Mouse (Mus musculus): ENCODE measurements around the gene Dop1b. TPM values are rescaled to one million over a fixed set of nuclear protein-coding genes. Genes with fewer than 3 reads are reported as not detected.
"Not testable (repeated sequence)": the region's sequence is repeated elsewhere in the genome, so short reads cannot be mapped to it uniquely, and the experiment has no call there.

Dop1b gene
- polyA plus RNA-seq, 1 experiment from 2014 or later: 21.7 TPM

DNA sequence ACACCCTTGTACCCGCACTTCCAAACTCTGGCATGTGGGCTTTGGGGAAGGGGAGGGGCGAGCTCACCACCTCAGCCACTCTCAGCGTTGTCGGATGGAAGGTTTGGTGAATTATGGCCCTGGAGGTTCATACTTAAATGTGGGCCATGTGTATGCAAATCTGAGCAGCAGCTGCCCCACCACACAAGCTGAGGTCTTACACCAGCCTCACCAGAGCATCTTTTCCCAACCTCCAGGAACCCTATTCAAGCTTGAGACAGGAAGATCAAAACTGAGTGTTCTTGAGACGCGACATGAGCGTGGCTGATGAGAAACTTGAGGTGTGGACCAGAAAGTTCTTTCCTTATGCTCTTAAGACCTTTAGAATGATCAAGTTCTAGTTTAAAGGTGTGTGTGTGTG is 27.3 kb upstream of the Dop1b start:
- Histone ChIP-seq H3K4me3 (no peak overlapping the region), H3K27ac (replicated peaks) (no peak overlapping the region), H3K4me1 (peaks cover 13% of the 10 kb centered on the region), H3K27me3 (peaks cover 56% of the 10 kb centered on the region), H3K4me2 (replicated peaks) (no peak overlapping the region), H3K36me3 (no peaks in the 10 kb centered on the region), H3K9ac (replicated peaks) (no peak overlapping the region), H3K9me3 (no peaks in the 10 kb centered on the region)
- ATAC-seq (ENCODE audit: low FRiP score, low read depth): no peak
- 33% methylated on average over 7 of the region's 7 CpGs for WGBS

DNA sequence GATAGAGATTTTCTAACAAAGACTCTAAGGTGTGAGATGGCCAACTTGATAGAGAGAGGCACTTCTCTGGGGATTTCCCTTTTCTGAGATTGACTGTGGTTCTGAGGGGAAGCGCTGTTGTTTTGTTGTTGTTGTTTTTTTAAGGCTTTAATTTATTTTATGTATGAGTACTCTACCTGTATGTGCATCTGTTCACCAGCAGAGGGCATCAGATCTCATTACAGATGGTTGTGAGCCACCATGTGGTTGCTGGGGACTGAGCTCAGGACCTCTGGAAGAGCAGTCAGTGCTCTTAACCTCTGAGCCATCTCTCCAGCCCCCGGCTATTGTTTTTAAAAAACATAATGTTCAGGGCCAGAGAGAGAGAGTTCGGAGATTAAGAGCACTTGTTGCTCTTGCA is 25.9 kb upstream of the Dop1b start:
- not testable (repeated sequence) for H3K9ac ChIP-seq (replicated peaks)

DNA sequence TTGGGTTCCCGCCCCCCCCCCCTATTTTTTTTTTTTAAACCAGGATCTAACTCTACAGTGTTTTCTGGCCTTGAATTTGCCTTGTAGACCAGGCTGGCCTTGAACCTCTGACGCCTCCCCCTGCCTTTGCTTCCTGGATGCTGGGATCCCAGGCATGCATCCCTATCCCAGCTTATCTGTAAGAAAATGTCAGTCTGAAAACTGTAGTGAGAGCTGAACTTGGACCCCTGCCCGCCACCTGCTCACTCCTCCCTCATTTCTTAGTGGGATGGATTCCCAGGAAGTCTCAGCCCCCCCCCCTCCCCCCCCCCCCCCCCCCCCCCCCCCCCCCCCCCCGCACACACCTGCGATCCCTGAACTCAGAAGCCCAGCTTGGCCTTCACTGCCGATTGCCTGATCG is 25.3 kb upstream of the Dop1b start:
- Histone ChIP-seq H3K4me3 (no peak overlapping the region), H3K36me3 (no peaks in the 10 kb centered on the region), H3K4me2 (replicated peaks) (no peak overlapping the region), H3K4me1 (peaks cover 13% of the 10 kb centered on the region), H3K27me3 (peaks cover 48% of the 10 kb centered on the region), H3K9ac (replicated peaks) (no peak overlapping the region), H3K9me3 (no peaks in the 10 kb centered on the region), H3K27ac (replicated peaks) (no peak overlapping the region)
- no peak for ATAC-seq (ENCODE audit: low FRiP score, low read depth)
- WGBS: 90% methylated on average over 5 of the region's 7 CpGs

More for the DNA sequence above, 25.9 kb upstream of the Dop1b start:
- H3K4me3 ChIP-seq; H3K27ac ChIP-seq (replicated peaks); H3K9me3 ChIP-seq; H3K36me3 ChIP-seq; H3K4me2 ChIP-seq (replicated peaks); ATAC-seq (ENCODE audit: low FRiP score, low read depth): not testable (repeated sequence)
- H3K4me1 ChIP-seq: peaks cover 13% of the 10 kb centered on the region
- 95% methylated on average over 3 of the region's 3 CpGs for WGBS
- H3K27me3 ChIP-seq: peaks cover 51% of the 10 kb centered on the region

DNA sequence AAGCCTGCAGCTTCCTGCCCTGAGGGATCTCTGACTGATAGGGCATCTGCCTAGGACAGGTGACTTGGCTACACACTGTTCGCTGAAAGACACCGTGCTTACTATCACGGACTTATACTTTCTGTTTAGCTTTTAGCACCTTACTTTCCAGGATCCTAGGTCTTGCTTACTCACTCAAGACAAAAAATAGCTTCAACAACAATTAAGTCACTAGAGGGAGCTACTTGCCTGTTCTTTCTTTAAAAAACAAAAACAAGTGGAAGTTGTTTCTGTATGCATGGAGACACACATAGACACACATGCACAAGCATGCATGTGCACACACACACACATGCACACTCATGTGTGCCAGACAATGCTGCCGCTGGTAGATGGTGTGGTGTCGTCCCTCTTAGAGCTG is 24.8 kb upstream of the Dop1b start:
- Histone ChIP-seq H3K4me1 (peaks cover 13% of the 10 kb centered on the region), H3K4me2 (replicated peaks) (no peak overlapping the region), H3K9ac (replicated peaks) (no peak overlapping the region), H3K9me3 (no peaks in the 10 kb centered on the region), H3K27ac (replicated peaks) (no peak overlapping the region), H3K27me3 (peaks cover 43% of the 10 kb centered on the region), H3K36me3 (no peaks in the 10 kb centered on the region), H3K4me3 (no peak overlapping the region)
- no peak for ATAC-seq (ENCODE audit: low FRiP score, low read depth)
- 47% methylated on average over 5 of the region's 5 CpGs for WGBS

DNA sequence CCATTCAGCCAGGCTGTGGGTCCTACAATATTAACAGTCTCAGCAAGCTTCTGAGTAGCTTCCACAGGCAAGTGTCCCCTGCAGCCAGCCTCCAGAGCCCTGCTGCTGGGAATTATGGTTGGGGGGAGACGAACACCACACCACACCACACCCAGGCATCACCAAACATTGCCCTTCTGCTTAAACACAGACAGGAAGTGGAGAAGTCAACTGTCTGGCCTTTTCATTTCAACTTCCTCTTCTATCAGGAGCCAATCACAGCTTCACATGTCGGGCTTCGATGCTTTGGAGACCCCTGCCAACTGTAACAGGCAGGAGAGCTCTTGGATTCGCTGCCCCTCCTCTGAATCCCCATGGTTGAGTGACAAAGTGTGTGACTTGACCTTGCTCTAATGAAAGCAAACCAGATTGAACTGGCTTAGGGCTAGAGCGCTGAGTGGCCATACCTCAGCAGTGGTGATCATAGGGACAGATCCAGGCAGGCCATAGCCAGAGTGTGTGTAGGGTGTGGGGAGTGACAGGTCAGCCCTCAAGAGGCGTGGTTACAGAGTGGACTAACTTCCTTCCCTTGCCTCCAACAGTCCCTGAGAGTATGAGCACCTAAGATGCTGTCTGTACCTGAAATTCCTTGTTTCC is 20.4 kb upstream of the Dop1b start:
- H3K9ac ChIP-seq (replicated peaks): no peak overlapping the region
- no peak overlapping the region for H3K4me2 ChIP-seq (replicated peaks)
- no peaks in the 10 kb centered on the region for H3K4me1 ChIP-seq
- H3K9me3 ChIP-seq: no peaks in the 10 kb centered on the region
- no peaks in the 10 kb centered on the region for H3K36me3 ChIP-seq
- no peak for ATAC-seq (ENCODE audit: low FRiP score, low read depth)
- H3K27me3 ChIP-seq: 0 out of 2 replicates have a peak, but pooled peaks cover 4% of the 10 kb centered on the region
- no peak overlapping the region for H3K4me3 ChIP-seq
- no peak overlapping the region for H3K27ac ChIP-seq (replicated peaks)
- WGBS: 88% methylated on average over 6 of the region's 6 CpGs

DNA sequence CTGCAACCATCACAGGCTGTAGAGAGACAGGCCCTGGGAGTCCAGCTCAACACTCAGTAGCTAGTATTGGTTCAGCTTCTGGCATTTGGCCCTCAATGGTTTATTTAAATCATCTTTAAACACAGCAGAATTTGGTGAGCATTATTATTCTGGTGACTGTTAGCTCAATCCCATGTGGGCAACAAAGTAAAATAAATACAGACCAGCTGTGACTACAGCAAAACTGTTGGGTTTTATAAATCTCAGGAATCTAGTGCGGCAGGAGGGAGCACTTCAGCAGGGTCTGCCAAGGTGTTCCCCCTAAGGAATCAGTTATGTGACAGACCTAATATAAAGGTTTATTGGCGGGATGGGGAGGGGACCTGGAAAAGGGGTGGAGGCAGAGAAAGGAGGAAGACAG is 19.0 kb upstream of the Dop1b start:
- Histone ChIP-seq H3K4me2 (replicated peaks) (no peak overlapping the region), H3K9me3 (no peaks in the 10 kb centered on the region), H3K27ac (replicated peaks) (no peak overlapping the region), H3K4me3 (no peak overlapping the region), H3K9ac (replicated peaks) (no peak overlapping the region), H3K4me1 (no peaks in the 10 kb centered on the region), H3K36me3 (no peaks in the 10 kb centered on the region), H3K27me3 (0 out of 2 replicates have a peak, but pooled peaks cover 4% of the 10 kb centered on the region)
- ATAC-seq (ENCODE audit: low FRiP score, low read depth): no peak
- WGBS: 66% methylated on average over 2 of the region's 2 CpGs

DNA sequence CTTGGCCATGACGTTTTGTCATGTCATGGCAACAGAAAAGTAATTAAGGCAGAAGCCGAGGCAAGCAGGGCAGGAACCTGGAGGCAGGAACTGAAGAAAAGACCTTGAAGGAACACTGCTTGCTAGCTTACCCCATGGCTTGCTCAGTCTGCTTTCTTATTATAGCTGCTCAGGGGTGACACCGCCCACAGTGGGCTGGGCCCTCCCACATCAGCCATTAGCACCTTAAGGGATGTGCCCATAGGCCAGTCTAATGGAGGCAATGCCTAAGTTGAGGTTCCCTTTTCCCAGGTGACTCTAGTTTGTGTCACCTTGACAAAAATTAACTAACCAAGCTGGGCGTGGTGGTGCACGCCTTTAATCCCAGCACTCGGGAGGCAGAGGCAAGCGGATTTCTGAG is 4.6 kb upstream of the Dop1b start:
- Histone ChIP-seq H3K27me3 (peaks cover 9% of the 10 kb centered on the region), H3K36me3 (no peaks in the 10 kb centered on the region), H3K27ac (replicated peaks) (no peak overlapping the region), H3K9me3 (no peaks in the 10 kb centered on the region), H3K9ac (replicated peaks) (no peak overlapping the region), H3K4me1 (no peaks in the 10 kb centered on the region), H3K4me3 (no peak overlapping the region), H3K4me2 (replicated peaks) (no peak overlapping the region)
- WGBS: 90% methylated on average over 7 of the region's 7 CpGs
- no peak for ATAC-seq (ENCODE audit: low FRiP score, low read depth)

DNA sequence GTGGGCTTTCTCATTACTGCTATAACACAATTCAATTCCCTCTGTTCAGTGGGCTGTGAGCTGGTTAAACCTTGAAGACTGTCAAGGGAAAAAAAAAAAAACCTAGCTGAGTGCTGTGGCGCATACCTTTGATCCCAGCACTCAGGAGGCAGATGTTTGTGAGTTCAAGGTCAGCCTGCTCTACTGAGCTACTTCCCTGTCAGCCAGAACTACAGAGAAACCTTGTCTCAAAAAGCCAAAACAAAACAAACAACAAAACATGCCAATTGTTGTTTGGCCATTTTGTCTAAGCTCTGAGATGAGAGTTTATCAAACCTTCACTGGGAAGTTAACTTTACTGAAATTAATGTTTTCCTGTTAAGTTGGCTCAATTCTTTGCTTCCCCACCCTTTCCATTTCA is 2.5 kb upstream of the Dop1b start:
- no peak for ATAC-seq (ENCODE audit: low FRiP score, low read depth)
- peaks cover 23% of the 10 kb centered on the region for H3K27me3 ChIP-seq
- no peak overlapping the region for H3K4me3 ChIP-seq
- no peak overlapping the region for H3K27ac ChIP-seq (replicated peaks)
- 67% methylated on average over 1 of the region's 1 CpGs for WGBS
- no peaks in the 10 kb centered on the region for H3K9me3 ChIP-seq
- H3K36me3 ChIP-seq: no peaks in the 10 kb centered on the region
- H3K9ac ChIP-seq (replicated peaks): no peak overlapping the region
- no peak overlapping the region for H3K4me2 ChIP-seq (replicated peaks)
- peaks cover 11% of the 10 kb centered on the region for H3K4me1 ChIP-seq

DNA sequence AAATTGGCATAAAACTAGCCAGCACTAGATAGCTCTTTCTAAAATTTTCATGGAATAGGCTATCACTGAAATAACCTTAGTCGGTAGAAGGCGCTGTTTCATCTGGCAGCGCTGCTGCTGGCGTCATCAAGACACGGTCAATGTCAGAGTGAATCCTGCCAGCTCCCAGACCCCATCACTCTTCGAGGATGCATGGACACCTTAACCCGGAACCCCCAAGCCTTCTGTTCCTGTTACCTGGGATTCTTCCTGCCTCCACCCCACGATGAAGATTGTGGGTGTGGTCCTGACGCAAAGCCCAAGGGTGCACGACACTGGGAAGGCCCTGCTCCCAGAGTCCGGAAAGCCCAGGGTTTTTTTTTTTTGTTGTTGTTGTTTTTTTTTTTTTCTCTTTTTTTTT is 780 bp upstream of the Dop1b start:
- 0% methylated on average over 11 of the region's 11 CpGs for WGBS
- Histone ChIP-seq H3K4me2 (replicated peaks) (peak overlapping the region; percentile 92), H3K4me3 (peak overlapping the region; percentile 77), H3K27ac (replicated peaks) (0 out of 2 replicates have a peak overlapping the region, but pooled peaks have one; percentile 54), H3K9ac (replicated peaks) (no peak overlapping the region), H3K27me3 (peaks cover 23% of the 10 kb centered on the region), H3K36me3 (no peaks in the 10 kb centered on the region), H3K4me1 (peaks cover 17% of the 10 kb centered on the region), H3K9me3 (no peaks in the 10 kb centered on the region)
- ATAC-seq (ENCODE audit: low FRiP score, low read depth): peak; percentile 50

DNA sequence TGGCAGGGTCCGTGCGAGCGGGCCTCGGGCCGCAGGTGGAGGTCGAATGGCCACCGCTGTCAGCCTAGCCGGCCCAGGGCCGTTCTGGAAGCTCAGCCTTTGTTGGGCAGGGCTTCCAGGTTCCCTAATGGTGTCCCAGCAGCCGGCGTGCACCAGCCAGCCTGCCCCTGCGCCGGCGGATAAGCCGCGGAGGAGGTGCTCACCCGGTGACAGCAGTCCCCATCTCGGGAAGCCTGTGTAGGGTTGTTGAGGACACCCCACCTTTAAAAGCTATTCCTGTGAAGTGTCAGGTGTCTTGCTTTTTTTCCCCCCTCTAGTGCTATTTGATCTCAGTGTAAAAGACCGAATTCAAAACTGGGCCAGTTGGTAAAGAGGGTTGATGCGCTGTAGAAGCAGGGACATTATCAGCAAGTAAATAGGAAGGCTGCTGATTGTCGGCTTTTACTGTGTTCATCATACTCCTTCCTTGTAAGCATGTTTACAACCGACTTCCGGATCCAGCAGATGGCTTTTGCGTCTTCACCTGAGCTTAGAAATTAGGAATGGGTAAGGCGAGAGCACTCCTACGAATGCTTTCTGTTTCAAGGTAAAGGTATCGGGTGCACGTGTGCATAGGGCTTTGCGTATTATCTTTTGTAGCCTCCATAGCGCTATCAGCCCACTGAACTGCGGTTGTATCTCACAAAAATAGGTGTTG is 633 bp downstream of the Dop1b start:
- peak overlapping the region; percentile 77 for H3K4me3 ChIP-seq
- peak overlapping the region; percentile 69 for H3K27ac ChIP-seq (replicated peaks)
- peaks cover 23% of the 10 kb centered on the region for H3K4me1 ChIP-seq
- 13% methylated on average over 28 of the region's 31 CpGs for WGBS
- peak overlapping the region; percentile 86 for H3K9ac ChIP-seq (replicated peaks)
- peak overlapping the region; percentile 92 for H3K4me2 ChIP-seq (replicated peaks)
- H3K36me3 ChIP-seq: no peaks in the 10 kb centered on the region
- H3K27me3 ChIP-seq: peaks cover 15% of the 10 kb centered on the region
- ATAC-seq (ENCODE audit: low FRiP score, low read depth): no peak; the same call in 1 of the 2 replicates
- H3K9me3 ChIP-seq: no peaks in the 10 kb centered on the region

DNA sequence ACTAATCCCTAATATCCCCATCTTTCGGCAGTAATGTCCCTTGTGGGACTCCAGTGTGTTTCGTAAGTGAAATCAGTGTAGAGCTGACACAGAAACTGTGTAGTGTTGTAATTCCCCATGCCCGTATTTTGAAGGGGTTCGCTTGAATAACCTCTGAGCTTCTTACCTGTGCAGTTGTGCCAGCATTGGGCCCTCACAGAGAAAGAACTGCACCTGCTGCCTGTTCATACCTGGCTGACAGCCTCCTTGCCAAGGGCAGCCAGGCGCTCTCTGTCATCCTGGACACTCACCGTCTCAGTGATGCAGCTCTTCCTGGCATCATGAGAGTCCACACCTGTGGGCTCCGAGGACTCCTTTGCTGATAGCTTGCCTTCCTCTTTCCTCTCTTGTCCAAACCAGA is 1.3 kb downstream of the Dop1b start:
- peaks cover 24% of the 10 kb centered on the region for H3K4me1 ChIP-seq
- WGBS: 77% methylated on average over 7 of the region's 7 CpGs
- peaks cover 15% of the 10 kb centered on the region for H3K27me3 ChIP-seq
- H3K4me2 ChIP-seq (replicated peaks): peak overlapping the region; percentile 92
- no peaks in the 10 kb centered on the region for H3K9me3 ChIP-seq
- peak overlapping the region; percentile 77 for H3K4me3 ChIP-seq
- no peaks in the 10 kb centered on the region for H3K36me3 ChIP-seq
- H3K9ac ChIP-seq (replicated peaks): peak overlapping the region; percentile 86
- H3K27ac ChIP-seq (replicated peaks): no peak overlapping the region
- no peak for ATAC-seq (ENCODE audit: low FRiP score, low read depth)

DNA sequence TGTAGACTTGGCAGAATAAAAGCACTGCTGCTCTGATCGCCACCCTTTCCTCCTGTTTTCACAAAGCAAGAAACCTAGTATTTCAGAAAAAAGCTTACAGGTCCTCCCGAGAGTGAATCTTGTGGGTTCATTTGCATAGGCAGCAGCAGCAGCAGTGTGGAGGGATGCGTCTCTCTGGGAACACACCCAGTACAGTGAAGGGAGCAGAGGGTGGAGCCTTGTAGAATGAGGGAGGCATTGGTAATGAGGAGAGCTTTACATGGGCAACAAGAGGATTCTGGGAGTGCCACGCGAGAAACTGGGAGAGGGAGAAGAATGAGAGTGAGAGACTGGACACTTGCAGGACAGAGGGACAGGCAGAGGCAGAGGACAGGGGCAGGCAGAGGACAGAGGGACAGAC is 2.7 kb downstream of the Dop1b start:
- WGBS: 24% methylated on average over 5 of the region's 5 CpGs
- H3K4me1 ChIP-seq: peaks cover 24% of the 10 kb centered on the region
- no peak for ATAC-seq (ENCODE audit: low FRiP score, low read depth)
- peaks cover 15% of the 10 kb centered on the region for H3K27me3 ChIP-seq
- no peak overlapping the region for H3K4me2 ChIP-seq (replicated peaks)
- no peak overlapping the region for H3K4me3 ChIP-seq
- H3K9ac ChIP-seq (replicated peaks): 0 out of 2 replicates have a peak overlapping the region, but pooled peaks have one; percentile 24
- H3K36me3 ChIP-seq: no peaks in the 10 kb centered on the region
- H3K9me3 ChIP-seq: no peaks in the 10 kb centered on the region
- no peak overlapping the region for H3K27ac ChIP-seq (replicated peaks)
